Mouse (Mus musculus) heart, adult 9 months (tissue): ENCODE measurements around the gene Actl7b.

ENCODE experiments used
- DNase-seq, 2 experiments: peaks; one replicate each; pipeline ENCODE4 v3.0.0; 2022; ENCODE audit warnings: low spot score in 2 of 2

The Actl7b gene

GRCm38 (mm10) chr4:56713155-56713554 lies 28.1 kb downstream of the Actl7b start:
- DNase-seq, result no peak

GRCm38 (mm10) chr4:56702234-56702633 lies 39.0 kb downstream of the Actl7b start:
- DNase-seq, result no peak

- no peak for DNase-seq
These were observed 42.6 kb downstream of the Actl7b start for GRCm38 (mm10) chr4:56698671-56699070.

- DNase-seq, result no peak
These were observed 44.8 kb downstream of the Actl7b start for GRCm38 (mm10) chr4:56696401-56696800.
